Mouse (Mus musculus): ENCODE measurements around the gene Gm3043. TPM values are rescaled to one million over a fixed set of nuclear protein-coding genes. Genes with fewer than 3 reads are reported as not detected.

Gm3043 gene
- polyA plus RNA-seq (2021; fragmentation: Nextera tagmentation): not detected in 2 replicates
- long read RNA-seq, experiment 1: 0 reads
- long read RNA-seq, experiment 2: 0 reads

DNA sequence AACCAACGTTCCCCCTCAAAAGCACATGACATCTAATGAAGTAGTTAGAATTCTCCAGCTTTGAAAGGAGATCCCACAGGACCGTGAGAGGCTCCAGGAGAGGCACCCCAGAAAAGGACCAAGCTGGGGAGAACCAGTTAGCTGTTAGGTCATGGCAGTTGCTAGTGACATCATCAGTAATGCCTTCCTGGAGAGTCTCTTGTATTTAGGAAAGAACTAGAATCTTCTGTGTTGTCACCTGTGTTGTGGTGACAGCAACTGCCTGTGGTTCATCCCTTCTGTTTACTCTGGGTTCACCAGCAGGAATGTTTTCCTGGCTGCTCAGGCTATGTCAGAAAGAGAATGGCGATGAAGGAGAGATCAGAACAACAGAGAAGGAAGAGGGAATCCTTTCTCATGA is at the start of gene Gm3043:
Gene Gm3043, plus strand, starts transcription at position 301 of the 400 bp plus-strand sequence.

DNA sequence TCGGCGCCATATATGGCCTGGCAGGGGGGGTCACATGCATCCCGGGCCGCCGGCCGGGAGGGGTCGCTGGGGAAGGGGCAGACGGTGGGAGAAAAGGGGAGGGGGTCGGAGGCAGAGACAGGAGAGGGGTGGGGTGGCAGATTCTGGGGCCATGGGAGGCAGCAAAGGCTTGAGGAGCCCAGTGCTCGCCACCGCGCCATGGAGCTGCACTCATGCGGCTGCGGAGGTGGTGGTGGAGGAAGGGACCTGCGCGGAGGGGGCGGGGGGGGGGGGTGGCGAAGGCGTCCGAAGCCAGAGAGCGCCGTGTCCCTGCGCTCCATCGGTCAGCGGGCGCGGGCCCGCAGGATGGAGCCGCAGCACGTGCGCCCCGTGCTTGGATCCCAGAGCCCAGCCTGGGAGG is 36.9 kb upstream of the Gm3043 start, which contains the start of gene Gm3020:
Gene Gm3020, plus strand, starts transcription at position 301 of the 400 bp plus-strand sequence.

Other genes with a start within 250 kb of the Gm3043 start
- gene Gm10408, start 239.4 kb upstream of the Gm3043 start, polyA plus RNA-seq (2021; fragmentation: Nextera tagmentation): 0.18 TPM in 1 of 2 replicates, not detected in the other
- gene Gm3012, start 54.3 kb upstream of the Gm3043 start, polyA plus RNA-seq (2021; fragmentation: Nextera tagmentation): not detected in 2 replicates
- gene Gm3020, start 36.8 kb upstream of the Gm3043 start, polyA plus RNA-seq (2021; fragmentation: Nextera tagmentation): 1.3 and 2.3 TPM in 2 replicates
- 0.43 and 0.47 TPM in 2 replicates for gene Gm3002, start 121.3 kb downstream of the Gm3043 start, polyA plus RNA-seq (2021; fragmentation: Nextera tagmentation)
- gene Gm3033, start 157.5 kb downstream of the Gm3043 start, polyA plus RNA-seq (2021; fragmentation: Nextera tagmentation): not detected in 2 replicates
- gene Gm2916, start 195.4 kb downstream of the Gm3043 start, polyA plus RNA-seq (2021; fragmentation: Nextera tagmentation): 0.14 and 0.17 TPM in 2 replicates
- not detected in 2 replicates for gene Gm3029, start 243.0 kb downstream of the Gm3043 start, polyA plus RNA-seq (2021; fragmentation: Nextera tagmentation)